Mouse (Mus musculus) embryonic facial prominence, embryonic 12.5 days (tissue): ENCODE results near the gene Gm14569. TPM values are rescaled to one million over a fixed set of nuclear protein-coding genes. Genes with fewer than 3 reads are reported as not detected.

ENCODE experiments used
- ATAC-seq: fragments of 200-750 bp; cut with Nextera tagmentation; 2 replicates; pipeline ENCODE4 v1.8.0; 2017; ENCODE audit not compliant: insufficient number of reproducible peaks, insufficient read depth, low FRiP score, low TSS enrichment
- H3K27ac ChIP-seq: fragments of 300-500 bp; sonication (generic); 2 replicates; pipeline ENCODE4 v1.5.1; 2016; ENCODE audit warnings: mild to moderate bottlenecking
- H3K27me3 ChIP-seq: fragments of 300-500 bp; sonication (generic); 2 replicates; pipeline ENCODE4 v1.6.1; 2016; ENCODE audit warnings: mild to moderate bottlenecking, moderate library complexity
- H3K36me3 ChIP-seq: fragments of 300-500 bp; sonication (generic); 2 replicates; pipeline ENCODE4 v1.6.1; 2016; ENCODE audit warnings: mild to moderate bottlenecking
- H3K4me1 ChIP-seq: fragments of 300-500 bp; sonication (generic); 2 replicates; pipeline ENCODE4 v1.6.1; 2016
- H3K4me2 ChIP-seq: fragments of 300-500 bp; sonication (generic); replicated peaks from 2 replicates; pipeline ENCODE4 v1.6.1; 2016; ENCODE audit warnings: mild to moderate bottlenecking, moderate library complexity
- H3K4me3 ChIP-seq: fragments of 300-500 bp; sonication (generic); 2 replicates; pipeline ENCODE4 v1.5.1; 2016; ENCODE audit warnings: mild to moderate bottlenecking
- H3K9ac ChIP-seq: fragments of 300-500 bp; sonication (generic); 2 replicates; pipeline ENCODE4 v1.6.1; 2016; ENCODE audit warnings: mild to moderate bottlenecking, moderate library complexity
- H3K9me3 ChIP-seq: fragments of 300-500 bp; sonication (generic); 2 replicates; pipeline ENCODE4 v1.6.1; 2016; ENCODE audit warnings: mild to moderate bottlenecking, moderate library complexity
- WGBS: fragments of 180-500 bp; shearing (Covaris S2); methylation state at CpG from one replicate; pipeline ENCODE4 v1.1.7; 2016; 5-methylcytosine and 5-hydroxymethylcytosine counted together
- microRNA-seq: library from miRNA; unstranded; fragments of <30 nt; microRNA quantifications from one replicate; pipeline ENCODE4, GENCODE M21; 2017
- polyA plus RNA-seq: library from polyadenylated mRNA; unstranded; fragments of >200 nt; fragmentation: Nextera tagmentation; extraction: Ambion mirVana; gene quantifications from 2 replicates; pipeline ENCODE4 v1.2.1, GENCODE M21; 2016

Gene Gm14569
- polyA plus RNA-seq, 1 experiment from 2014 or later, result not detected

- Histone ChIP-seq H3K9me3 (no peaks in the 10 kb centered on the region), H3K9ac (no peak overlapping the region), H3K27me3 (no peaks in the 10 kb centered on the region), H3K36me3 (no peaks in the 10 kb centered on the region), H3K4me3 (no peak overlapping the region), H3K4me1 (no peaks in the 10 kb centered on the region), H3K4me2 (no peak overlapping the region), H3K27ac (no peak overlapping the region)
- WGBS, result 97% methylated on average over 1 of the region's 1 CpGs
- ATAC-seq, result no peak
Observed at GRCm38 (mm10) chrX:36437932-36438331, 53.7 kb downstream of the Gm14569 start.

DNA sequence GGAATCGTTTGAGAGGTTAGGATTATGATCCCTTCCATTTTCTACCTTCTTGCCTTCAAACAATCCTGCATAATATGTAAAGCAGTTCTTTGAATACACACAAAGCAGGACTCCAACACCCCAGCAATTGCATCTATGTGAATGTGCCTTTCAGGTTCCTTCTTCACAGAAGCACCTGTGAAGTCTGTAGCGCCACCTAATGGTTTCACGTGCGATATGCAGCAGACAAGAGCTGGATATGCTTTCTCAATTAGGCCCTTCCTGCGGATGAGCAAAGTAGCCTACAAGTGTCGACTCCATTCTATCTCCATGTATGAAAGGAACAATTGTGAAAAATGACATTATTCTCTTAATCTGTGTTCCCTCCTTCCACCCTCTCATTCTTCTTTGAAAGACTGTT lies 56.6 kb downstream of the Gm14569 start:
- Histone ChIP-seq H3K4me3 (no peak overlapping the region), H3K4me1 (no peaks in the 10 kb centered on the region), H3K27ac (no peak overlapping the region), H3K36me3 (no peaks in the 10 kb centered on the region), H3K4me2 (no peak overlapping the region), H3K9ac (no peak overlapping the region), H3K9me3 (no peaks in the 10 kb centered on the region), H3K27me3 (no peaks in the 10 kb centered on the region)
- 43% methylated on average over 6 of the region's 6 CpGs for WGBS
- no peak for ATAC-seq

DNA sequence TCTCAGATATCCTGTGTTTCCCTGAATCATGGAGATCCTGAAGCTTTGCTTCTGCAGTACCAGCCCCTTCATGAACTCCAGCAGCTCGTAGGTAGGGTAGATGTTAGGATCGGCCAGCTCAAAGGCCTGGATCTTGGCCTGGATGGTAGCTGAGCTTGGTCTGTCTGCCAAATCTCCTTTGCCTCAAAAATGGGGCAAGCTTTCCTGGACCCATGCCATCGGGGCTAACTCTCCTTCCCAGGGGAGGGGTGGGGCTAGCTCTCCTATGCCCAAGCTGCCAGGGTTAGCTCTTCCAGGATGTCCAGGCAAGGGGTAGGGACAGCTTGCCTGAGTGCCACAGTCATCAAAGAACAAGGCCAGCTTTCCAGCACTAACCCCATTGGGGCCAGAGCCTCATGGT lies 72.5 kb downstream of the Gm14569 start:
- no peaks in the 10 kb centered on the region for H3K4me1 ChIP-seq
- no peak for ATAC-seq
- WGBS, result 83% methylated on average over 3 of the region's 3 CpGs

GRCm38 (mm10) chrX:36402316-36402715 lies 89.3 kb downstream of the Gm14569 start:
- H3K4me1 ChIP-seq, result no peaks in the 10 kb centered on the region
- ATAC-seq, result no peak
- no peaks in the 10 kb centered on the region for H3K36me3 ChIP-seq
- no peak overlapping the region for H3K9ac ChIP-seq
- H3K4me3 ChIP-seq, result no peak overlapping the region
- H3K9me3 ChIP-seq, result no peaks in the 10 kb centered on the region
- no peak overlapping the region for H3K4me2 ChIP-seq
- 62% methylated on average over 6 of the region's 6 CpGs for WGBS
- H3K27me3 ChIP-seq, result no peaks in the 10 kb centered on the region
- H3K27ac ChIP-seq, result no peak overlapping the region

More for the DNA sequence above, 72.5 kb downstream of the Gm14569 start:
- H3K9ac ChIP-seq, result no peak overlapping the region
- H3K4me2 ChIP-seq, result no peak overlapping the region
- no peaks in the 10 kb centered on the region for H3K27me3 ChIP-seq
- no peak overlapping the region for H3K27ac ChIP-seq
- H3K9me3 ChIP-seq, result no peaks in the 10 kb centered on the region
- H3K4me3 ChIP-seq, result no peak overlapping the region
- no peaks in the 10 kb centered on the region for H3K36me3 ChIP-seq

GRCm38 (mm10) chrX:36400980-36401379 lies 90.7 kb downstream of the Gm14569 start, which contains the start of gene Gm6268:
TSS of gene Gm6268 (plus strand) at chrX:36401280.
- ATAC-seq, result no peak
- Histone ChIP-seq H3K27ac (no peak within 1 kb of the TSS), H3K4me3 (no peak within 1 kb of the TSS), H3K36me3 (no peaks in the 10 kb centered on the region), H3K4me1 (no peaks in the 10 kb centered on the region), H3K9me3 (no peaks in the 10 kb centered on the region), H3K27me3 (no peaks in the 10 kb centered on the region), H3K4me2 (no peak within 1 kb of the TSS), H3K9ac (no peak within 1 kb of the TSS)
- WGBS, result 90% methylated on average over 13 of the region's 13 CpGs

DNA sequence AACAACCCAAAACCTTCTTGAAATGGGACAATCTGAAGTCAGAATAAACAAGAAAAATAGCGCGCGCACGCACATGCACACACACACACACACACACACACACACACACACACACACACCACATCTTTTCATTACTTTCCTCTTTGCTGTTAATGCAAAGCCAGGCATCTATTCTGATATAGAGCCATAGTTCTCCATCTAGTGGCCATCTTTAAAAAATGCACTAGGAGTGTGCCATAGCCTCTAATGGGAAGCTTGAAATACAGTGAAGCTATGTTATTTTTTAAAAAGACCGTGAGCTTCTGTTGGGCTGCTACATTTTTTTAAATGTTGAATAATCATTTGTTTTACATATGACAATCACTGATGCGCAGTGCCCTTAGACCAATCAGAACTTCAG lies 98.4 kb downstream of the Gm14569 start:
- Histone ChIP-seq H3K27ac (no peak overlapping the region), H3K9me3 (no peaks in the 10 kb centered on the region), H3K4me1 (no peaks in the 10 kb centered on the region), H3K36me3 (no peaks in the 10 kb centered on the region), H3K4me3 (no peak overlapping the region), H3K9ac (no peak overlapping the region), H3K27me3 (no peaks in the 10 kb centered on the region), H3K4me2 (no peak overlapping the region)
- no peak for ATAC-seq
- 33% methylated on average over 5 of the region's 6 CpGs for WGBS

- H3K4me2 ChIP-seq, result no peak overlapping the region
Observed at GRCm38 (mm10) chrX:36392672-36393071, 99.0 kb downstream of the Gm14569 start.

GRCm38 (mm10) chrX:36390503-36390902 lies 101.1 kb downstream of the Gm14569 start:
- no peak overlapping the region for H3K9ac ChIP-seq
- H3K4me3 ChIP-seq, result no peak overlapping the region
- no peaks in the 10 kb centered on the region for H3K36me3 ChIP-seq
- H3K27ac ChIP-seq, result no peak overlapping the region
- ATAC-seq, result no peak
- H3K4me1 ChIP-seq, result no peaks in the 10 kb centered on the region
- WGBS, result 49% methylated on average over 2 of the region's 2 CpGs
- H3K9me3 ChIP-seq, result no peaks in the 10 kb centered on the region
- H3K27me3 ChIP-seq, result no peaks in the 10 kb centered on the region
- H3K4me2 ChIP-seq, result no peak overlapping the region

More at GRCm38 (mm10) chrX:36392672-36393071, 99.0 kb downstream of the Gm14569 start:
- 74% methylated on average over 6 of the region's 6 CpGs for WGBS
- Histone ChIP-seq H3K9ac (no peak overlapping the region), H3K4me1 (no peaks in the 10 kb centered on the region), H3K4me3 (no peak overlapping the region), H3K9me3 (no peaks in the 10 kb centered on the region), H3K27ac (no peak overlapping the region), H3K27me3 (no peaks in the 10 kb centered on the region), H3K36me3 (no peaks in the 10 kb centered on the region)
- ATAC-seq, result no peak

GRCm38 (mm10) chrX:36389971-36390370 lies 101.7 kb downstream of the Gm14569 start:
- no peak overlapping the region for H3K9ac ChIP-seq
- no peak overlapping the region for H3K4me3 ChIP-seq
- H3K27ac ChIP-seq, result no peak overlapping the region
- no peak overlapping the region for H3K4me2 ChIP-seq
- 55% methylated on average over 3 of the region's 3 CpGs for WGBS
- no peaks in the 10 kb centered on the region for H3K9me3 ChIP-seq
- H3K4me1 ChIP-seq, result no peaks in the 10 kb centered on the region
- H3K36me3 ChIP-seq, result no peaks in the 10 kb centered on the region
- no peak for ATAC-seq
- H3K27me3 ChIP-seq, result no peaks in the 10 kb centered on the region

DNA sequence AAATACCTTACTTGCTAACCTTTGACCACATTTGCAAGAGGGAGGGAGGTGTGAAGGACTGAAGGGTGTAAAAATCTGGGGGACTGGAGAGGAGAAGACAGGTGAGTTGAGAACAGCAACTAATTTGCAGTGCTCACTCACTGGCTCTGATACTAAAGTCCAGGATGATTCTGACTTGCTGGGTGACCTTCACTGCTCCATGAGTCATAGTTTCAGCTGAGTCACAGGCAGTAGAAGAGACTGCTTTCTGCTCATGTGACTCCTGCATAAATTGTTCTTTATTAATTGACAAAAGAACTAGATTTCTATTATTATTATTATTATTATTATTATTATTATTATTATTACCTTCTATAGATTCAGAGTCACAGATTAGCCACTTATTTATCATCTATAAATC lies 106.3 kb downstream of the Gm14569 start:
- no peak overlapping the region for H3K4me2 ChIP-seq
- no peak overlapping the region for H3K9ac ChIP-seq
- H3K27ac ChIP-seq, result no peak overlapping the region
- no peaks in the 10 kb centered on the region for H3K27me3 ChIP-seq
- H3K4me1 ChIP-seq, result no peaks in the 10 kb centered on the region
- H3K36me3 ChIP-seq, result no peaks in the 10 kb centered on the region
- no peak overlapping the region for H3K4me3 ChIP-seq
- no peak for ATAC-seq
- H3K9me3 ChIP-seq, result no peaks in the 10 kb centered on the region

Small RNA genes within 50 kb of the gene (microRNA-seq; reads per million reads assigned to microRNA genes)
- not detected for gene Gm44485

Other genes with a start within 250 kb of the Gm14569 start
- 0.50 and 0.59 TPM in 2 replicates for gene Lonrf3, start 163.5 kb downstream of the Gm14569 start, polyA plus RNA-seq
- gene Gm6268, start 90.5 kb downstream of the Gm14569 start, polyA plus RNA-seq, result not detected in 2 replicates
- gene Pgrmc1, start 106.4 kb upstream of the Gm14569 start, polyA plus RNA-seq, result 343 and 364 TPM in 2 replicates
- gene Akap17b, start 153.6 kb upstream of the Gm14569 start, polyA plus RNA-seq, result 2.7 and 3.1 TPM in 2 replicates